Mouse (Mus musculus) neural tube, embryonic 14.5 days (tissue): ENCODE data around the gene Fibp. TPM values are rescaled to one million over a fixed set of nuclear protein-coding genes. Genes with fewer than 3 reads are reported as not detected.

Experiments
- ATAC-seq: fragments of 200-750 bp; cut with Nextera tagmentation; 2 replicates; pipeline ENCODE4 v1.8.0; 2017; ENCODE audit warnings: low read depth, mild to moderate bottlenecking, moderate TSS enrichment, moderate library complexity
- H3K27ac ChIP-seq: fragments of 300-500 bp; sonication (generic); 2 replicates; pipeline ENCODE4 v1.5.1; 2014; ENCODE audit warnings: low read depth, mild to moderate bottlenecking, control low read depth, low read length, moderate library complexity, mixed read lengths
- H3K27me3 ChIP-seq: fragments of 300-500 bp; sonication (generic); 2 replicates; pipeline ENCODE4 v1.6.1; 2014; ENCODE audit warnings: low read length; ENCODE audit not compliant: control insufficient read depth, insufficient read depth
- H3K36me3 ChIP-seq: fragments of 300-500 bp; sonication (generic); 2 replicates; pipeline ENCODE4 v1.6.1; 2014; ENCODE audit warnings: low read length, mixed read lengths; ENCODE audit not compliant: control insufficient read depth, insufficient read depth
- H3K4me1 ChIP-seq: fragments of 300-500 bp; sonication (generic); 2 replicates; pipeline ENCODE4 v1.6.1; 2014; ENCODE audit warnings: low read length; ENCODE audit not compliant: control insufficient read depth, insufficient read depth
- H3K4me2 ChIP-seq: fragments of 300-500 bp; sonication (generic); 2 replicates; pipeline ENCODE4 v1.6.1; 2014; ENCODE audit warnings: mild to moderate bottlenecking, low read depth, low read length, control low read depth
- H3K4me3 ChIP-seq: fragments of 300-500 bp; sonication (generic); 2 replicates; pipeline ENCODE4 v1.5.1; 2014; ENCODE audit warnings: low read depth, low read length, control low read depth, mixed read lengths
- H3K9ac ChIP-seq: fragments of 300-500 bp; sonication (generic); replicated peaks from 2 replicates; pipeline ENCODE4 v1.6.1; 2014; ENCODE audit warnings: low read depth, mild to moderate bottlenecking, control low read depth, low read length, mixed read lengths
- H3K9me3 ChIP-seq: fragments of 300-500 bp; sonication (generic); 2 replicates; pipeline ENCODE4 v1.6.1; 2016; ENCODE audit warnings: low read length; ENCODE audit not compliant: control insufficient read depth
- WGBS: fragments of 180-500 bp; shearing (Covaris S2); extraction: QIAGEN DNeasy Blood & Tissue Kit; methylation state at CpG from one replicate; pipeline ENCODE4 v1.1.7; 2014; 5-methylcytosine and 5-hydroxymethylcytosine counted together
- polyA plus RNA-seq: library from polyadenylated mRNA; unstranded; fragments of >200 nt; fragmentation: Nextera tagmentation; extraction: Ambion mirVana; gene quantifications from 2 replicates; pipeline ENCODE4 v1.2.1, GENCODE M21; 2014

The Fibp gene
- polyA plus RNA-seq, 1 experiment from 2014 or later: 179 TPM

- Histone ChIP-seq H3K4me1 (peaks cover 24% of the 10 kb centered on the region), H3K9me3 (no peaks in the 10 kb centered on the region), H3K4me2 (no peak overlapping the region), H3K36me3 (peaks cover 12% of the 10 kb centered on the region; the same call in 1 of the 2 replicates), H3K4me3 (no peak overlapping the region), H3K27me3 (no peaks in the 10 kb centered on the region), H3K27ac (no peak overlapping the region), H3K9ac (no peak overlapping the region)
- WGBS: 88% methylated on average over 10 of the region's 10 CpGs
- no peak for ATAC-seq
Observed at GRCm38 (mm10) chr19:5422267-5422666, 38.1 kb upstream of the Fibp start.

GRCm38 (mm10) chr19:5422895-5423443, 37.4 kb upstream of the Fibp start:
- H3K4me1 ChIP-seq: peaks cover 26% of the 10 kb centered on the region
- peak overlapping the region; percentile 83 for H3K9ac ChIP-seq
- no peak overlapping the region; the same call in 1 of the 2 replicates for H3K4me3 ChIP-seq
- 79% methylated on average over 9 of the region's 9 CpGs for WGBS
- H3K36me3 ChIP-seq: peaks cover 12% of the 10 kb centered on the region; the same call in 1 of the 2 replicates
- no peaks in the 10 kb centered on the region for H3K27me3 ChIP-seq
- no peak overlapping the region for H3K27ac ChIP-seq
- H3K4me2 ChIP-seq: peak overlapping the region; percentile 55
- no peak for ATAC-seq
- H3K9me3 ChIP-seq: no peaks in the 10 kb centered on the region

GRCm38 (mm10) chr19:5423561-5423960, 36.9 kb upstream of the Fibp start:
- Histone ChIP-seq H3K4me2 (peak overlapping the region; percentile 55), H3K4me1 (peaks cover 26% of the 10 kb centered on the region), H3K27me3 (no peaks in the 10 kb centered on the region), H3K9ac (peak overlapping the region; percentile 83), H3K36me3 (peaks cover 12% of the 10 kb centered on the region; the same call in 1 of the 2 replicates), H3K27ac (no peak overlapping the region), H3K4me3 (peak overlapping the region; percentile 66), H3K9me3 (no peaks in the 10 kb centered on the region)
- ATAC-seq: no peak
- 68% methylated on average over 12 of the region's 12 CpGs for WGBS

GRCm38 (mm10) chr19:5424092-5424781, 36.2 kb upstream of the Fibp start:
- H3K9me3 ChIP-seq: no peaks in the 10 kb centered on the region
- H3K4me3 ChIP-seq: peak overlapping the region; percentile 66
- peak overlapping the region; percentile 83 for H3K9ac ChIP-seq
- H3K27me3 ChIP-seq: no peaks in the 10 kb centered on the region
- under 1% methylated on average over 44 of the region's 48 CpGs for WGBS
- H3K27ac ChIP-seq: peak overlapping the region; percentile 80
- H3K4me1 ChIP-seq: peaks cover 26% of the 10 kb centered on the region
- H3K36me3 ChIP-seq: peaks cover 12% of the 10 kb centered on the region; the same call in 1 of the 2 replicates
- ATAC-seq: peak; percentile 59
- H3K4me2 ChIP-seq: peak overlapping the region; percentile 55

- peak; percentile 90 for ATAC-seq
- H3K36me3 ChIP-seq: peaks cover 12% of the 10 kb centered on the region; the same call in 1 of the 2 replicates
- no peaks in the 10 kb centered on the region for H3K9me3 ChIP-seq
- under 1% methylated on average over 65 of the region's 87 CpGs for WGBS
- H3K4me3 ChIP-seq: peak within 1 kb of the TSS; percentile 66
- H3K4me1 ChIP-seq: peaks cover 26% of the 10 kb centered on the region
- H3K27me3 ChIP-seq: no peaks in the 10 kb centered on the region
- H3K9ac ChIP-seq: peak within 1 kb of the TSS; percentile 83
- peak within 1 kb of the TSS; percentile 86 for H3K27ac ChIP-seq
- peak within 1 kb of the TSS; percentile 84 for H3K4me2 ChIP-seq
Observed at GRCm38 (mm10) chr19:5424782-5425741, 35.4 kb upstream of the Fibp start, which contains the start of the genes Drap1 and AI837181. Gene Drap1 (minus strand): TSS chr19:5424979. Gene AI837181 (plus strand): TSS chr19:5425144.

- Histone ChIP-seq H3K36me3 (peaks cover 7% of the 10 kb centered on the region; the same call in 1 of the 2 replicates), H3K4me2 (peak overlapping the region; percentile 84), H3K27ac (peak overlapping the region; percentile 86; the same call in 1 of the 2 replicates), H3K9ac (peak overlapping the region; percentile 83), H3K4me1 (peaks cover 26% of the 10 kb centered on the region), H3K9me3 (no peaks in the 10 kb centered on the region), H3K27me3 (no peaks in the 10 kb centered on the region), H3K4me3 (peak overlapping the region; percentile 66)
- no peak for ATAC-seq
- 93% methylated on average over 18 of the region's 18 CpGs for WGBS
Observed at GRCm38 (mm10) chr19:5425906-5426565, 34.4 kb upstream of the Fibp start.

DNA sequence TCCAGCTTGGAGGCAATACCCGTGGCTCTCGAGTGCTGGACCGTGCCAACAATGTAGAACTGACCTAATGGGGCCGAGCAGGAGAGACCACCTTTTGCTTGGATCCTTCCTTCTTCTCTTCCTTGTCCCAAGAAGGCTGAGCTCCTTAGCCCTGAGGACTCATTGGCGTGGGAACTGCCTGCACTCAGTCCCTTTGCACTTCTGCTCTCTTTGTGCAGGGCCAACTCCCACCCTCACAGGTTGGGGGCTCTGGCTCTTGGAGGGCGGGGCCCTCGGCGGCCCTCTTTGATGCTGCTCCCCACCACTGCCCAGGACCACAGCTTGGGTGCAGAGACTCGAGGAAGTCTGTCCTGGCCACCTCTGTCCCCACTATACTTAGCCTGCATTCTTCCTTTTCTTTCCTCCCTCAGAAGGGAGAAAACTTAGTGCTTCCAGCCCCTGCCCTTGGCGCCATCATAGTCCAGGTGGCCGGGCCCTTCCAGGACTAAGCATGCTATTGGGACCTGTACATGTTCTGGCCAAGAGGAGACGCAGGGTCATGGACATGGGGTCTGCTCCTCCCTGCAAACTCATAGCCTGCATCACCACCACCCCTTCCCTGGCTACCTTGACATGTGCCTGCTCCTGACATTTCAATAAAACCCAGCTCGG, 33.6 kb upstream of the Fibp start:
- ATAC-seq: no peak
- Histone ChIP-seq H3K4me2 (peak overlapping the region; percentile 84; the same call in 1 of the 2 replicates), H3K4me3 (no peak overlapping the region), H3K9ac (0 out of 2 replicates have a peak overlapping the region, but pooled peaks have one; percentile 0), H3K36me3 (peaks cover 6% of the 10 kb centered on the region; the same call in 1 of the 2 replicates), H3K4me1 (peaks cover 26% of the 10 kb centered on the region), H3K9me3 (no peaks in the 10 kb centered on the region), H3K27me3 (no peaks in the 10 kb centered on the region), H3K27ac (no peak overlapping the region)
- WGBS: 96% methylated on average over 13 of the region's 13 CpGs

- H3K27me3 ChIP-seq: no peaks in the 10 kb centered on the region
- H3K36me3 ChIP-seq: 0 out of 2 replicates have a peak, but pooled peaks cover 3% of the 10 kb centered on the region
- H3K9me3 ChIP-seq: no peaks in the 10 kb centered on the region
- no peak overlapping the region for H3K27ac ChIP-seq
- no peak overlapping the region for H3K4me2 ChIP-seq
- H3K4me3 ChIP-seq: no peak overlapping the region
- WGBS: 85% methylated on average over 2 of the region's 2 CpGs
- no peak overlapping the region for H3K9ac ChIP-seq
- no peak for ATAC-seq
- H3K4me1 ChIP-seq: peaks cover 22% of the 10 kb centered on the region
Observed at GRCm38 (mm10) chr19:5428083-5428482, 32.3 kb upstream of the Fibp start.
